Mouse (Mus musculus): ENCODE data around the gene Mydgf. TPM values are rescaled to one million over a fixed set of nuclear protein-coding genes. Genes with fewer than 3 reads are reported as not detected.

The Mydgf gene
- total RNA-seq, 2 experiments from 2014 or later: 23.4 to 26.4 TPM

Small RNA genes within 50 kb of the gene (microRNA-seq; reads per million reads assigned to microRNA genes)
- gene Gm44397: 0 reads per million in 2 experiments

Other genes starting within 250 kb of the Mydgf start
- 1 to 10 TPM; 3.1 to 3.7 TPM for gene Zfp119b, start 234.4 kb downstream of the Mydgf start, total RNA-seq (2021)
- gene Ebi3, start 231.3 kb downstream of the Mydgf start, total RNA-seq (2021): under 1 TPM; 0.33 to 0.47 TPM
- gene Yju2, start 224.8 kb downstream of the Mydgf start, total RNA-seq (2021): 10 to 100 TPM in 1 of 2 experiments, 1 to 10 TPM in 1; 9.3 to 10.3 TPM
- gene Shd, start 213.5 kb downstream of the Mydgf start, total RNA-seq (2021): under 1 TPM; 0.31 to 0.62 TPM
- gene Fsd1, start 197.4 kb downstream of the Mydgf start, total RNA-seq (2021): under 1 TPM in 1 of 2 experiments, not detected in 1; 0.55 TPM
- gene Stap2, start 178.3 kb downstream of the Mydgf start, total RNA-seq (2021): 1 to 10 TPM; 3.9 to 4.4 TPM
- 10 to 100 TPM; 32.8 to 38.4 TPM for gene Mpnd, start 178.2 kb downstream of the Mydgf start, total RNA-seq (2021)
- 10 to 100 TPM; 18.3 to 20.4 TPM for gene Sh3gl1, start 147.3 kb downstream of the Mydgf start, total RNA-seq (2021)
- gene Chaf1a, start 143.5 kb downstream of the Mydgf start, total RNA-seq (2021): 1 to 10 TPM; 1.8 to 2.3 TPM
- gene Ubxn6, start 108.9 kb downstream of the Mydgf start, total RNA-seq (2021): 10 to 100 TPM; 38.3 to 38.9 TPM
- 10 to 100 TPM; 27.7 TPM for gene Hdgfl2, start 104.3 kb downstream of the Mydgf start, total RNA-seq (2021)
- 100 to 1,000 TPM; 127 to 310 TPM for gene Plin4, start 74.1 kb downstream of the Mydgf start, total RNA-seq (2021)
- gene Plin5, start 66.3 kb downstream of the Mydgf start, total RNA-seq (2021): 10 to 100 TPM; 17.6 to 48.3 TPM
- gene Lrg1, start 61.9 kb downstream of the Mydgf start, total RNA-seq (2021): 1 to 10 TPM; 2.9 to 5.6 TPM
- 10 to 100 TPM in 1 of 2 experiments, 1 to 10 TPM in 1; 9.8 to 12.1 TPM for gene Sema6b, start 43.6 kb downstream of the Mydgf start, total RNA-seq (2021)
- 1 to 10 TPM; 3.5 TPM for gene Tnfaip8l1, start 21.4 kb downstream of the Mydgf start, total RNA-seq (2021)
- gene Dpp9, start 35.0 kb upstream of the Mydgf start, total RNA-seq (2021): 10 to 100 TPM; 20.8 to 22.0 TPM
- gene Fem1a, start 72.9 kb upstream of the Mydgf start, total RNA-seq (2021): 100 to 1,000 TPM; 101 to 117 TPM
- gene Ticam1, start 92.9 kb upstream of the Mydgf start, total RNA-seq (2021): 1 to 10 TPM; 5.3 to 7.1 TPM
- 10 to 100 TPM; 32.8 to 55.8 TPM for gene Plin3, start 109.0 kb upstream of the Mydgf start, total RNA-seq (2021)
- gene Arrdc5, start 116.4 kb upstream of the Mydgf start, total RNA-seq (2021): not detected
- gene Uhrf1, start 119.4 kb upstream of the Mydgf start, total RNA-seq (2021): 1 to 10 TPM; 5.4 to 7.4 TPM
- gene Kdm4b, start 142.1 kb upstream of the Mydgf start, total RNA-seq (2021): 10 to 100 TPM; 24.1 to 27.2 TPM

Measured in gastrocnemius, postnatal 14 days (tissue).